Mouse (Mus musculus) inflammation-experienced regulatory T-cells, adult 16 weeks (primary cell): ENCODE results near the gene Col6a3. TPM values are rescaled to one million over a fixed set of nuclear protein-coding genes. Genes with fewer than 3 reads are reported as not detected.

Experiments used
- polyA plus RNA-seq: library from polyadenylated mRNA; unstranded; fragments of 100-300 nt; shearing (Covaris generic); gene quantifications from one replicate; pipeline ENCODE4 v1.2.1, GENCODE M21; 2017

Gene Col6a3
- polyA plus RNA-seq = not detected

GRCm38 (mm10) chr1:90843836-90844235, at the start of gene Col6a3:
Gene Col6a3 (minus strand): TSS chr1:90843971.

Other genes starting within 250 kb of the Col6a3 start
- 152 TPM for gene Cops8, start 241.0 kb downstream of the Col6a3 start, polyA plus RNA-seq
- not detected for gene Mlph, start 71.1 kb upstream of the Col6a3 start, polyA plus RNA-seq
- not detected for gene Prlh, start 109.1 kb upstream of the Col6a3 start, polyA plus RNA-seq
- not detected for gene Rab17, start 125.7 kb upstream of the Col6a3 start, polyA plus RNA-seq
- gene Lrrfip1, start 154.8 kb upstream of the Col6a3 start, polyA plus RNA-seq = 286 TPM